Mouse (Mus musculus): ENCODE data around the gene Cntnap2.

The Cntnap2 gene

DNA sequence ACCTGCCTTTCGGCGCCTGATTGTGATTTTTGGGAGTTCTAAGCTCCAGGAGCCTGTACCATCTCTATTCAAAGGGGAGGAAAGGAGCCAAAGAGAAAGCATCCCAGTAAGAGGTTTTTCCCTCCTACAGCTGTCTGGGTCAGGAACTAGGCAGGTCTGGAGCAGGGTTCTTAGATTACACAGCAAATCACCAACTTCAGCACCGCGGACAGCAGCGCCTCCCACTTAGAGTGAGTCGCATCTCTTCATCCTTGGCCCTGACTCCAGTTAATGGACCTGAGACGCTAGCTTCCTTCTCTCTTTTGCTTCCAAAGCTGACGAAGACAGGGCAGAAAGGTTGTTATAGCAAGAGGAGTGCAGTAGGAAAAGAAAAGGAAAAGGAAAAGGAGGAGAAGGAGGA lies at the start of gene Cntnap2:
Gene Cntnap2, plus strand, starts transcription at position 267 of the 400 bp plus-strand sequence.
- TF ChIP-seq NANOG (IDR thresholded peaks at IDR 0.05; ENCODE audit: borderline replicate concordance, low read length) (no peak), POU5F1 (IDR thresholded peaks at IDR 0.05; ENCODE audit: borderline replicate concordance, low read length) (no peak), CTCF (conservative IDR thresholded peaks at IDR 0.05; ENCODE audit: low read length) (no peak)
- Histone ChIP-seq H3K27me3 (ENCODE audit: insufficient read depth, low read length) (peaks cover 17% of the 10 kb centered on the region), H3K9me3 (ENCODE audit: low read length) (no peaks in the 10 kb centered on the region), H3K4me1 (replicated peaks; ENCODE audit: low read depth, low read length) (peaks cover 4% of the 10 kb centered on the region), H3K4me3 (replicated peaks; ENCODE audit: low read length) (peak within 1 kb of the TSS; percentile 64), H3K36me3 (ENCODE audit: insufficient read depth, low read length) (no peaks in the 10 kb centered on the region)

DNA sequence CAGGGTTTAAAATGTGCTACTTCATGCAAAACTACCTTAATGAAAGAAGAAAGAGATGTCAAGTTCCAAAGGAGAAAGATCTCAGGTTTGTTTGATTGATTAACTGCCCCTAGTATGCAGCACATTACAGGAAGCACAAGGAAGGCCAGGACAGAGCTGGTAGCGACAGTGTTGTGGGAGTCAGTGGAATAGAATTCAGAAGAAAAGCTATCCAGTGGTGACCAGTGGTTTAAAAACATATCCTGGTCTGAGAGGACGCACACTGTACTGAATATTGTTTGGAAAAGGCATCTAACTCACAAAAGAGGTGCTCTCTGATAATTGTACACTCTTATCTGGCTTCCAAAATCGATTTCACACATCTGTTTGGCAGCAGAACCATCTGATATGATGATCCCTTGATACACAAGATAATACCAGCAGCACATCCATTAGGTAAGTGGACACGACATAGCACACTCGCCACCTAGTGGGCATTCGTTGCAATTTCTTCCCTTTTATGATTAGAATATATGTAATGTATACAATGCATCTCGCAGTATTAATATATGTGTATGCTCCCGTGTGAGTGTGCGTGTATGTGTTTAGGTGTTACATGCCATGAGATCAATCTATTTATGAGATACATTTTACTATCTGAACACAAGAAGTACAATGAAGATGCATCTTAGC lies 33.0 kb upstream of the Cntnap2 start:
- TF ChIP-seq POU5F1 (IDR thresholded peaks at IDR 0.05; ENCODE audit: borderline replicate concordance, low read length) (no peak), CTCF (conservative IDR thresholded peaks at IDR 0.05; ENCODE audit: low read length) (peak; percentile 56)
- Histone ChIP-seq H3K27me3 (ENCODE audit: insufficient read depth, low read length) (no peaks in the 10 kb centered on the region), H3K36me3 (ENCODE audit: insufficient read depth, low read length) (no peaks in the 10 kb centered on the region), H3K4me1 (replicated peaks; ENCODE audit: low read depth, low read length) (no peaks in the 10 kb centered on the region), H3K4me3 (replicated peaks; ENCODE audit: low read length) (no peak overlapping the region), H3K9me3 (ENCODE audit: low read length) (no peaks in the 10 kb centered on the region)

DNA sequence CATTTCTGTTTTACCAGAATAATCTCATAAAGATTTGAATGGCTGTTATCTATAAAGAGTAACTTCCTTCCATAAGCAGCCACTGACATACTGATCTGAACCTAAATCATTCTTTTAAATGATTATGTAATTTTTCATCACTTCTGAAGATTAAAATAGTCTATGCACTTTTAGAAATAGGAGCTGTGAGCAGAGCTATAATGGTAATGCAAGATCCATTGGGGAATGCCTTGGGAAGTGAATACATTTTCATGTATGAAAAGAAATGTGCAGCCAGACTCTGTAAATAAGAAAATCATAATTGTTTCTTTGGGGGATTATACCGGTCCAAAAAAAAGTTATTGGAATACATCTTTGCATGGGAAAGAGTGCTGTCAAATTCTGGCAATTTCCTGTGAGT lies 19.7 kb upstream of the Cntnap2 start:
- Histone ChIP-seq H3K36me3 (ENCODE audit: insufficient read depth, low read length) (no peaks in the 10 kb centered on the region), H3K27me3 (ENCODE audit: insufficient read depth, low read length) (no peaks in the 10 kb centered on the region), H3K9me3 (ENCODE audit: low read length) (no peaks in the 10 kb centered on the region), H3K4me3 (replicated peaks; ENCODE audit: low read length) (no peak overlapping the region), H3K4me1 (replicated peaks; ENCODE audit: low read depth, low read length) (no peaks in the 10 kb centered on the region)
- no peak for TF ChIP-seq POU5F1 (IDR thresholded peaks at IDR 0.05; ENCODE audit: borderline replicate concordance, low read length)
- TF ChIP-seq CTCF (conservative IDR thresholded peaks at IDR 0.05; ENCODE audit: low read length): no peak
- no peak for TF ChIP-seq NANOG (IDR thresholded peaks at IDR 0.05; ENCODE audit: borderline replicate concordance, low read length)

DNA sequence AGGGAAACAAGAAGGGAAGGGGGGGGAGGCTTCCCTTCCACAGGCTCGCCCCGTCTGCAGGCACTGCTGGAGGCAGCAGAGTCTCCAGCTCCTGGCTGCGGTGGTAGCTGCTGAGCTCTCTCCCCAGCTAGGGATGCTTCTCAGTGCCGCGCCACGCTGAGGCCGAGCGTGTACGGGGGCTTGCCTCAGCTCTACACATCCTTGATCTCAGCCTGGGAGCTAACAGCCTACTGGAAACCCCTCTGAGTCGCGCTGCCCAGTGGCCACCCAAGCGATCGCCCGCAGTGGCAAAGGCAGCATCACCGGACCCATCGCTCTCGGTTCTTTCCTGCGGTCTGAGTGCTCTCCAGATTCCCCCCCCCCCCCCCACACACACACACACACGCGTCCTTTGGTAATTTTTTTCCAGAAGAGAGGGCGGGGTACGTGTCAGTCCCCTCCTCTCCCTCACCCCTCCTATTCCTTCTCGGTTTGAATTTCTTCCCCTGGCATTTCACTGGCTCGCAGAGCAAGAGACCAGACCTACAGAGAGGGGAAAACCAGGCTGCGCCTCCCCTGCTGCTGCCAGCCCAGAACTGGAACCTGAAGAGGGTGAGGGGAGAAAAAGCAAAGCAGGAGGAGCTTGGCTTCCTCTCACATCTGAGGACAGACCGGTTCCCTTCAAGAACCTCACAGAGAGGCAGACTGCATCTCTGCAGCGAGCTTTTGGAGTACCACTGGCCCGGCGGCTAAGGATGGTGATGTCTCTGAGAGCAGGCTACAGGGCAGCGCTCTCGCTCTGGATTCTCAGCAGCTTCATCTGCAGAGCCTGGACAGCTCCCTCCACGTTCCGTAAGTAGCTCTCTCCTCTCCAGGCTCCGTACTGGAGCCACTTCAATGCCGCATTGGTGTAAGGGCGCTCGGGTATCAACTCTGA lies 657 bp downstream of the Cntnap2 start:
- Histone ChIP-seq H3K4me1 (replicated peaks; ENCODE audit: low read depth, low read length) (peaks cover 4% of the 10 kb centered on the region), H3K9me3 (ENCODE audit: low read length) (no peaks in the 10 kb centered on the region), H3K36me3 (ENCODE audit: insufficient read depth, low read length) (no peaks in the 10 kb centered on the region), H3K27me3 (ENCODE audit: insufficient read depth, low read length) (peaks cover 17% of the 10 kb centered on the region), H3K4me3 (replicated peaks; ENCODE audit: low read length) (peak overlapping the region; percentile 64)
- TF ChIP-seq NANOG (IDR thresholded peaks at IDR 0.05; ENCODE audit: borderline replicate concordance, low read length): no peak
- no peak for TF ChIP-seq CTCF (conservative IDR thresholded peaks at IDR 0.05; ENCODE audit: low read length)
- TF ChIP-seq POU5F1 (IDR thresholded peaks at IDR 0.05; ENCODE audit: borderline replicate concordance, low read length): no peak

DNA sequence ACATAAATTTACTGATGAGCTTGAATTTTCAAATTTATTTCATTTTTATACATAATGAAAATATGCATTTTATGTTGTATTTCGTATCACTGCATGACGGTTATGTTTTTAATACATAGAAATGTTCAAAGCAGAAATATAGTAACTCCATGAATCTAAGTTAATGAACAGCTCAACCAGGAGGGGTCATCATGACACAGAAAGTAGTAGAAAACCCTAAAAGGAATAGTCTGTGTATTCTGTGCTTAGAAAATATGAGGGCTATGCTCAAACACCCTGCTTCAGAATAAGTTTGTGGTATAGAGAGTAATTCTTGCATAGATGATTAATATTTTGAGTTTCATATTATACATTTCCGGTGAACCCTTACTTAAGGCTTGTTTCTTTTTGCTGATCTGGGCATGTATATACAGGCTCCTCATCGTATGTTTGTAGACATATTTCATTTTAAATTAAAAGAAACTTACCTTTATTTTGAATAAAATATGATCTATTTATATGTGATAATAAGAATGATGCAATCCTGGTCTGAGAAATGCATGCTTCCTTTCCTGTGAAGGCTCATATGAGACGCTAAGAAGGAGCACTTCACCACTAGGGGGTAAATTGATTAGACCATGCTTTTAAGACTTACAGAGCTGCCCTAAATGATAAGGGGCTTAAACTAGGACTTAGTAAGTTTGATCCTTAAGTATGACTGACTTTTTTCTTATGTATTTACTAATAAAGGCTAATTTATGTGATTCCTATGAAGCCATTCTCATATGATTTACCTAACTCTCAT lies 3.2 kb downstream of the Cntnap2 start:
- Histone ChIP-seq H3K4me3 (replicated peaks; ENCODE audit: low read length) (no peak overlapping the region), H3K27me3 (ENCODE audit: insufficient read depth, low read length) (peaks cover 17% of the 10 kb centered on the region), H3K4me1 (replicated peaks; ENCODE audit: low read depth, low read length) (peaks cover 4% of the 10 kb centered on the region), H3K36me3 (ENCODE audit: insufficient read depth, low read length) (no peaks in the 10 kb centered on the region), H3K9me3 (ENCODE audit: low read length) (no peaks in the 10 kb centered on the region)
- TF ChIP-seq CTCF (conservative IDR thresholded peaks at IDR 0.05; ENCODE audit: low read length) (no peak), NANOG (IDR thresholded peaks at IDR 0.05; ENCODE audit: borderline replicate concordance, low read length) (no peak)

DNA sequence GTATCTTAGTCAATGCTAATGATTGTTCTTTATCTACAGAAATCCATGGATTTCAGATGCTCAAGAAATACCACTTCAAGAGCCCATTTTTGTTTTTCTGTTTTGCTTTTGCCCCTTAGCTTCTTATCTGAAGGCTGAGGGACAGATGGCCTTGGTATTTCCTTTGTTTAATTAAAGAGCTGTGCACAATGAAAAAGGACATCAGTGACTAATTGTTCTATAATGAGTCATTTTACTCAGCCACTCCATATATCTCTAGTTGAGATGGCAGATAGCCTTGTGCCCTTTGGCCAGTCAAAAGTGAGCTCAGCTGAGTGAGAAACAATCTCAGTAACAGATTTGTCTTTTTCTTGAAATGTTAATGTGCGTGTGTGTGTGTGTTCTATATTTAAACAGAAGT lies 29.1 kb downstream of the Cntnap2 start:
- H3K4me1 ChIP-seq (replicated peaks; ENCODE audit: low read depth, low read length): no peaks in the 10 kb centered on the region

DNA sequence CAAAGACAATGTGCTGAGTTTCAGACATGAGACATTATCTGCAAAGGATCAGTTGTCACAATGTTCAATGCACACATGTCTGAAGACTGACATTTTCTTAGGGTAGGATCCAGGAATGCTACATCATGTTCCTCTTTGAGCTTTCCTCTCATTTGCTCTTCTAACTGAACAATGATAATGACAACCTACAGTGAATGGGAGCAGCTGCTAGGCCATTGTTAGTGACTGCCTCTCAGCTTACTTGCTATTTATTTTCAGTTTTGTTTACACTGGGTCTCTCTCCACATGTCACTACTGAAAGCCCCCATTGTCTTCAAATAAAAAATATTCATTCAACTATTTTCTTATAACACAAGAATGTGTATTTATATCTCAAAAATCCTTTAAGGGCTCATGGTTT lies 54.5 kb downstream of the Cntnap2 start:
- Histone ChIP-seq H3K9me3 (ENCODE audit: low read length) (no peaks in the 10 kb centered on the region), H3K27me3 (ENCODE audit: insufficient read depth, low read length) (no peaks in the 10 kb centered on the region), H3K36me3 (ENCODE audit: insufficient read depth, low read length) (no peaks in the 10 kb centered on the region), H3K4me1 (replicated peaks; ENCODE audit: low read depth, low read length) (no peaks in the 10 kb centered on the region), H3K4me3 (replicated peaks; ENCODE audit: low read length) (no peak overlapping the region)
- TF ChIP-seq NANOG (IDR thresholded peaks at IDR 0.05; ENCODE audit: borderline replicate concordance, low read length): no peak

More for the DNA sequence above, 29.1 kb downstream of the Cntnap2 start:
- Histone ChIP-seq H3K36me3 (ENCODE audit: insufficient read depth, low read length) (no peaks in the 10 kb centered on the region), H3K9me3 (ENCODE audit: low read length) (no peaks in the 10 kb centered on the region), H3K4me3 (replicated peaks; ENCODE audit: low read length) (no peak overlapping the region), H3K27me3 (ENCODE audit: insufficient read depth, low read length) (no peaks in the 10 kb centered on the region)
- TF ChIP-seq CTCF (conservative IDR thresholded peaks at IDR 0.05; ENCODE audit: low read length): no peak
- no peak for TF ChIP-seq NANOG (IDR thresholded peaks at IDR 0.05; ENCODE audit: borderline replicate concordance, low read length)
- TF ChIP-seq POU5F1 (IDR thresholded peaks at IDR 0.05; ENCODE audit: borderline replicate concordance, low read length): no peak

DNA sequence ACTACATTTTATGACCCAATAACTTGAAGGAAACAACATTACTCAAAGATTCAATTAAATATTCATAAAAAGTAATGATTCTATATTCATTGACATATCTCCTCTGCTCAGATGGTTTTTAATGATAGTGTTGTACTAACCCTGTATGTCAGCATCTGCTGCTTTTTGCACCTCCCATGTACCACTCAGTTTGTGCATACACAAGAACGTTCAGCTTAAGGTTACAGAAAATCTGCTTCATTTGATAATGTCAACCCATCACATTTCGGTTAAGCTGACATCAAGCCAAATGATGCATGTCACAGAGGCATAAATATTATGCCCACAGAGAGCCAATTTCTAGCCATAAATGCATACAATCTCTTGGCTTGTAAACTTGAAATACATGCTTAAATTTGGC lies 85.7 kb downstream of the Cntnap2 start:
- Histone ChIP-seq H3K4me3 (replicated peaks; ENCODE audit: low read length) (no peak overlapping the region), H3K27me3 (ENCODE audit: insufficient read depth, low read length) (no peaks in the 10 kb centered on the region), H3K9me3 (ENCODE audit: low read length) (no peaks in the 10 kb centered on the region), H3K36me3 (ENCODE audit: insufficient read depth, low read length) (no peaks in the 10 kb centered on the region), H3K4me1 (replicated peaks; ENCODE audit: low read depth, low read length) (no peaks in the 10 kb centered on the region)
- no peak for TF ChIP-seq POU5F1 (IDR thresholded peaks at IDR 0.05; ENCODE audit: borderline replicate concordance, low read length)
- TF ChIP-seq CTCF (conservative IDR thresholded peaks at IDR 0.05; ENCODE audit: low read length): no peak
- TF ChIP-seq NANOG (IDR thresholded peaks at IDR 0.05; ENCODE audit: borderline replicate concordance, low read length): no peak
